29 mouse cellular contexts compared by ENCODE assay signal in the genomic region with DNA sequence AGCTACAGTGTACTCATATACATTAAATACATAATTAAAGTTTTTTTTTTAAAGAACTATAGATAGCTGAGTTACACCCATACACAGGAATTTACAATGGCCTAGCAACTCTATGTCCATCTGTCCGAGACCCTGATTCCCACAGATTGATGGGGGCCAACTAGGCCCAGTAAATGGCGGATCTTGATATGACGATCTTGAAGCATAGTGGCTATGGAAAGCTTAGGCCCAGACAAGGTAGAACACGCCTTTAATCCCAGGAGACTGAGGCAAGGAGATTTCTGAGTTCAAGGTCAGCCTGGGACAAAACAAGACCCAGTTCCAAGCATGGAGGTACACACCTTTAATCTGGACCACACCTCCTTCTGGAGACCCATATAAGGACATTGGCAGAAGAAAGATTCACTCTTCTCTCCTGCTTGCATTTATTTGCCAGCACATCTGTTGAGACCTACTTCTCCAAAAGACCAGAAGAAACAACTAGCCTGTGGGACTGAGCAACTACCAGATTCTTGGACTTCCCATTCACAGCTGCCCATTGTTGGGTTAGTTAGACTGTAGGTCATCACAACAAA. TPM values are rescaled to one million over a fixed set of nuclear protein-coding genes. Genes with fewer than 3 reads are reported as not detected.
"Had no signal": no experiment of that assay in that cellular context is flagged by ENCODE, and none has a peak within 500 bp of the region (broad histone marks: within the 10 kb centered on the region; RNA-seq: fewer than 3 reads in every experiment).

No protein-coding gene starts in this region.

- H3K27ac ChIP-seq: heart, embryonic 13.5 days; heart, embryonic 15.5 days; hindbrain, embryonic 12.5 days; hindbrain, embryonic 14.5 days; intestine, embryonic 15.5 days; kidney, embryonic 15.5 days; kidney, postnatal 0 days; left cerebral cortex, adult 2 months; limb, embryonic 13.5 days; limb, embryonic 15.5 days; liver, embryonic 12.5 days; liver, embryonic 14.5 days had no signal

- H3K9ac ChIP-seq: heart, embryonic 13.5 days; heart, embryonic 15.5 days; hindbrain, embryonic 12.5 days; hindbrain, embryonic 14.5 days; intestine, embryonic 15.5 days; kidney, embryonic 15.5 days; limb, embryonic 13.5 days; limb, embryonic 15.5 days; liver, embryonic 12.5 days; liver, embryonic 14.5 days had no signal

- H3K4me2 ChIP-seq: heart, embryonic 11.5 days; heart, embryonic 13.5 days; heart, embryonic 15.5 days; hindbrain, embryonic 12.5 days; hindbrain, embryonic 14.5 days; intestine, embryonic 15.5 days; kidney, embryonic 15.5 days; limb, embryonic 13.5 days; limb, embryonic 15.5 days; liver, embryonic 12.5 days had no signal

- H3K4me1 ChIP-seq: heart, embryonic 13.5 days; heart, embryonic 15.5 days; hindbrain, embryonic 12.5 days; intestine, embryonic 15.5 days; kidney, embryonic 15.5 days; limb, embryonic 13.5 days; limb, embryonic 15.5 days; liver, embryonic 12.5 days had no signal

- ATAC-seq: hindbrain, embryonic 16.5 days; inflammation-experienced regulatory T-cells, adult 6 months; intestine, embryonic 15.5 days; intestine, postnatal 0 days; liver, embryonic 12.5 days had no signal

- DNase-seq: gastrocnemius, postnatal 14 days; gastrocnemius, postnatal 36 days; heart, adult 18-20 months; heart, postnatal 14 days; heart, postnatal 36 days; kidney, adult 2 months; kidney, adult 9 months; kidney, postnatal 14 days; kidney, postnatal 36 days; layer of hippocampus, adult 9-11 months; layer of hippocampus, postnatal 36 days had no signal

- H3K27me3 ChIP-seq: heart, embryonic 13.5 days; heart, embryonic 15.5 days; hindbrain, embryonic 12.5 days; intestine, embryonic 15.5 days; kidney, embryonic 15.5 days; limb, embryonic 13.5 days; limb, embryonic 15.5 days; liver, embryonic 12.5 days had no signal

- H3K9me3 ChIP-seq: heart, embryonic 13.5 days; heart, embryonic 15.5 days; hindbrain, embryonic 12.5 days; intestine, embryonic 15.5 days; kidney, embryonic 15.5 days; limb, embryonic 13.5 days; limb, embryonic 15.5 days; liver, embryonic 12.5 days had no signal

- H3K4me3 ChIP-seq: heart, embryonic 13.5 days; heart, embryonic 15.5 days; hindbrain, embryonic 12.5 days; intestine, embryonic 15.5 days; kidney, embryonic 15.5 days; left cerebral cortex, adult 2 months; limb, embryonic 13.5 days; limb, embryonic 15.5 days; liver, embryonic 12.5 days had no signal

RNA-seq across cellular contexts. Expression of gene Dpysl5, which starts 32.6 kb away (rescaled TPM):
- total RNA-seq: hematopoietic stem cell, adult 5-6 weeks; liver, adult 2 months had no signal
